Mouse (Mus musculus): ENCODE measurements around the gene Traip.

The Traip gene

DNA sequence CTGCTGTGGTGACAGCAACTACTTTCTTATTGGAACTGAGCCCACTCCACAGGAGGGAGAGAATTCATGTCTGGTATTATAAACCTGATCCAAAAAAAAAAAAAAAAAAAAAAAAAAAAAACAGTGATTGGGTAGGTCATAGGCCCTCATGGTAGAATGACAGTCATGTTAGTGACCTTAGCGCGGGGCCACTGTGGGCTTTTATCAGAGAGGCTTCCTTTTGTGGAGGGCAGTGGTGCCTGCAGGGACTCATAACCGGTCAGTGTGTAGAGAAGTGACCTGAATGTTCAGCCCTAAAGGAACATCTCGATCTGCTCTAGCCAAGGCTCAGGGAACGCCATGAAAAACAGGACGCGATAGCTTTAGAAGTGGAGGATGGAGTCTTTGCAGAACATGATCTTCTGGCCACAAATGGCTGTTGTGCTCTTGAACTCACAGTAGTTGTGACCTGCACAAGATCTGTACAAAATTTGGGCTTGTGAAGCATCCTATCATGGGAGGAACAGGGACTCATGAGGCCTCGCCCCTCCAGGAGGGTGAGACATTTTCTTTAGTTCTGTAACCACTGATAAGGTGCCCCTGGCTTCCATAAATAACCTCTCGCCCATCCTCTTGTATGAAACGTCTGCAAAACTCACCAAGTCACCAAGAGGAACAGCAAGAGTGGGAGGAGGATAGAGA lies 24.7 kb downstream of the Traip start:
- DNase-seq: no peak

- DNase-seq: peak; percentile 54
Observed at GRCm38 (mm10) chr9:107975399-107976386, 25.8 kb downstream of the Traip start, which contains the start of gene Uba7. Gene Uba7 (plus strand): TSS chr9:107975505.

GRCm38 (mm10) chr9:107978815-107979214 lies 28.9 kb downstream of the Traip start:
- DNase-seq: no peak

DNA sequence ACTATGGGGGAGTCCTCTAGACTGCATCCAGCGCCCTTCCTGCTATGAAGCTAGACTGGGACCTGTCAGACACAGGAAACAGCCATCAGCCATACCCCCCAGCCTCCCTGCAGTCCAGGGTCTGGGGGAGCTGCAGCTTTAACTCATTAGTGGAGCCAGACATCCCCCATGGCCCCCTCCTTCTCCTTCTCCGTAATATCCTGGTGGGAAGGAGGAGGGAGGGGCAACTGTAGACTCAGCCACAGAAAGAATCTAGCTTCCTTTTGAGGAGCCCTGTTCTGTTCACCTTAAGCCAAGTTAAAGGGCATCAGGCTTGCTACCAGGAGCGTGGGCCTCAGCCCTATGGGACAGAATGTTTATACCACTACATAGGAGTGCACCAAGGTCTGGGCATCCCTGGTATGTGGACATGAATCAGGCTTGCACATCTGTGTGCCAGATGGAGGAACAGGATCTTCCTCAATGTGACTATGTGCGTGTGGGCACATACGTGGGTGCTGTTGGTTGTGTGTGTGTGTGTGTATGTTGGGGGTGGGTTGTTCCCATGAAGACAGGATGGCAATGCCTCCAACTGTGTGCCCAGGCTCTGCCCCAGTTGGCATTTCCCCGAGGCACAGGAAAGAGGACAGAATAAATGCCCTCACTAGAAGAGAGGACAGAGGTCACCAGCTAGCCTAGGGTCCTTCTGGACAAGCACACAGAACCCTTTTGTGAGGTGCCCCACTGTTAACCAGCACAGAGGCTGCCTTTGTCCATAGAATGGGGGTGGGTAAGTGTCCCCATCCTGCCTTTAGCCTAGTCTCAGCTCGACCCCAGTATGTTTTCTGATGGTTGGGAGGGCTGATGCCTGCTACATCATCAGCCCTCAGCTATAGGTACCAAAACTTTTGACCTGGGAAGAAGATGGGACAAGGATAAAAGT lies 32.0 kb downstream of the Traip start:
- DNase-seq: no peak

- DNase-seq: peak; percentile 73
Observed at GRCm38 (mm10) chr9:107982681-107983346, 32.9 kb downstream of the Traip start, which contains the start of gene Gm20661. Gene Gm20661 (plus strand): TSS chr9:107983058.

DNA sequence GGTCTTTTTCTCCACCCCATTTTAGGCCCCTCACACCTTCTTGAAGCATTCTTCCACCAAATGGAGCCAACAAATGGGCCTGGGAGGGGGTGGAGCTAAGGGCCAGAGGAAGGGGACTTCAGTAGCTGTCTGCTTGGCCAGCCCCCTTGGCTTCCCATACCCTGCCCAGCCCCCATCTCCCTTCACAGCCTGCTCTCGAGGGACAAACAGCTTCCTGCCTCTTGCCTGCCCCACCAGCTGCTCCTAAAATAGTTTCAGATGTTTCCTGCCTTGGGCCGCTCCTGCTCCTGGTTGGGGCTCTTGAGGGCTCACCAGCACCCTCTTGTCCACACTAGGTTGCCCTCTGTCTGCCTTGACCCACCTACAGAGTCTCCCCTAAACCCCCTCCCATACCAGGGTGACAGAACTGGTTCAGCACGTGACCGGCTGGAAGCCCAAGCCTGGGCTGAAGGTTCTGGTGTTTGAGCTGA lies 33.5 kb downstream of the Traip start:
- peak; percentile 59 for DNase-seq

DNA sequence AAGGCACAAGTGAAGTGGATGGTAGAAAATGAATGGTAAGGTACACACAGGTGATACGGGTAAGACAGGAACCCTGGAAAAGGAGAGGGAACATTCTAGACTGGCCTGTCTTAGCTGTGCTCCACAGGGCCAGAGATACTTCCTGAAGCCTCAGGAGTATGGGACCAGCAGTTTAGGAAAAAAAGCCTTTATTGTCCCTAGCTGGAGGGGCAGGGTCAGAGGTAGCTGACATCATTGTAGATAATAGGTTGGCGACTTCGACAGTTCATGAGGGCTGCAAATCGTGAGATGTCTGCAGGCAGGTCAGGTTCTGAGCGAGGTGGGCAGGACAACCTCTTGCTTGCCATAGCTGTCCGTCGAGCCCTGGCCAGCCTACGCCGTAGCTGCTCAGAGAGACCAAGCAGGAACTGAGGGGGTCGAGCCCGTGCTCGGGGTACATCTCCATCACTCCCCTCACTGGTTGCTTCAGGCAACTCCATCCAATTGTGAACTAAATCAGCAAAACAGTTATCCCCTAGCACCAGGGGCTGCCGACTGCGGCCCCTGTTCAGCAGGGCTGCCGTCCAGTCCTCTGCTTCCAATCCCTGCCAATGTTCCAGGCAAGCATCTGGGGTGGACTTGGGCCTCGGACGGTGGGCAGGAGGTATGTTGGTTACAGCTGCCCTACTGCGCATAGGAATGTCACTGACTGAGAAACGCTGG lies 34.3 kb downstream of the Traip start:
- DNase-seq: peak; percentile 38

DNA sequence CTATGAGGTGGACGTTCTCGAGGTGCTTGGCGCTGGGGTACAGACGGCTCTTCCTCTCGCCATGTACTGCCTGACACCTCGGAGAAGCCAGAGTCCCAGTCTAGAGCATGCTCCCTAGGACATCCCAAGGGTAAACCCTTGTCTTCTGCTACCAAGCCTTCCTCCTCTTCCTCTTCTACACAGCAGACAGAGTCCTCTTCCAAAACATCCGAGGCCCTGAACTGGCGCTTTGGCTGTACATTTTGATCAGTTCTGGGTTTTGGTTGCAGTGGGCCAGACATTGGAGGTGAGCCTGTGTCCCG lies 34.8 kb downstream of the Traip start:
- no peak for DNase-seq

- peak; percentile 98 for DNase-seq
Observed at GRCm38 (mm10) chr9:107985131-107986119, 35.5 kb downstream of the Traip start, which contains the start of gene Inka1. Gene Inka1 (minus strand): TSS chr9:107985879.

GRCm38 (mm10) chr9:107986376-107986775 lies 36.4 kb downstream of the Traip start:
- DNase-seq: peak; percentile 86

DNA sequence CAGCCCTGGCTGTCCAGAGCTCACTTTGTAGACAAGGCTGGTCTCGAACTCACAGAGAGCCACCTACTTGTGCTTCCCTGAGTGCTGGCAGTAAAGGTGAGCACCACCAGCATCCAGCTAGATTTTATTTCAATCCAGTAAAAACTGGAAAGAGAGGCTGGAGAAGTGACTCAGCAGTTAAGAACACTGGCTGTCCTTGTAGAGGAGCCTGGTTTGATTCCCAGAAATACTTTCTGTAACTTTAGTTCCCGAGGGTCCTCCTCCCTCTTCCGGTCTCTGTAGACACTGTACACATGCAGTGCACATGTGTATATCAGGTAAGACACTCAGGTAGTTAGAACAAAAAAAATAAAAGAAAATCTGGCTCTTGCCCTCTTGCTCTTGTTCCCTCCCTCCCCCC lies 38.0 kb downstream of the Traip start:
- DNase-seq: no peak

DNA sequence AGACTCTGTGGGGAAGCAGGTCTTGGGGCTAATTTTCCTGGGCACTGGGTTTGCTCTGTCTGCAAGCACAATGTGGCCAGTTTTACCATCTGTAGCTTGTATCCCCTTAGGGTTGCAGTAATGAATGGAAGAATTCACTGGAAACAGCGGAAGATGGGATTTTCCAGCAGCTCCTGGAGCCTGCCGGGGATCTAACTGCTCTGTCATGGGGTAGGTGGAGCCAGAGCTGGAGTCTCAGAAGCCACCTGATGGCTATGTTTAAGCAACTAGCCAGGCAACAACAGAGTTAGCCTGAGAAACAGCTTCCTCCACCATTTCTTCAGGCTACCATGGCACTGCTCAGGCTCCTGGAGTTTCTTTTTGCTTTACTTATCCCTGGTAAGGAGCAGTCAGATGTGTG lies 42.3 kb downstream of the Traip start, which contains the start of gene Cdhr4:
Gene Cdhr4 (plus strand): TSS at position 301 of the 400 bp plus-strand sequence.
- no peak for DNase-seq

GRCm38 (mm10) chr9:107993013-107993412 lies 43.1 kb downstream of the Traip start:
- peak; percentile 64 for DNase-seq

DNA sequence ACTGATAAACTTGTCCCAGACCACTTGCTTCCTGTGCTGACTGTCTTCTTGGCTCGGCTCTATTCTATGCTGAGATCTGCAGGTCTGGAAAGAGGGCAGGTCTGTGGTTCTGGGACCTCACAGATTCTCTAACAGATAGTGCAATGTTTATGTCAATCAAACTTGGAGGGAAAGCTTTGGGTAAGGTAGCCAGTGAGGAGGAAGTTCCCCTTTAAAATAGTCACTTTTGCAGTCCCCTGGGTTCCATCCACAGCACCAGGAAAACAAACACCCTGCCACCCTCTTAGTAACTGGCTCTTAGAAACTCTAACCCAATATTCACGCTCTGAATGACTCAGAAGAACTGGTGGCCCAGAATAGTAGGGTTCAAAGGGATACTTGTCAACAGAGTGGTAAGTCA lies 44.5 kb downstream of the Traip start:
- DNase-seq: no peak

DNA sequence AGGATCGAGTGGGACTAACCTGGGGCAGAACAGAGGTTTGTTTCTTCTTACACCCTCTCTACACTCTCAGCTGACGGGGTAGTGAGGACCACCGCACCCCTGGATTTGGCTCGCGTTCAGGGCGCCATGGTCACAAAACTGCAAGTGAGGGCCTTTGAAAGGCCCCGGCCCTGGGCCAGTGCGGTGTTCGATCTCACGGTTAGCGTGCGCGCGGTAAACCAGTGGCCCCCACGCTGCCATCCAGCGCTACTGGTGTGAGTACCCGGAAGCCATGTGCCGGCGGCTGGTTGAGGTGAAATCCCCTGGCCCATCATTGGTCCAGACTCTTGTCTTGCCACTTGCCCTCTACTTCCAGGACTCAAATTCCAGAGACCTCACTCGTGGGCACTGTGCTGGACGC lies 45.6 kb downstream of the Traip start:
- no peak for DNase-seq

DNA sequence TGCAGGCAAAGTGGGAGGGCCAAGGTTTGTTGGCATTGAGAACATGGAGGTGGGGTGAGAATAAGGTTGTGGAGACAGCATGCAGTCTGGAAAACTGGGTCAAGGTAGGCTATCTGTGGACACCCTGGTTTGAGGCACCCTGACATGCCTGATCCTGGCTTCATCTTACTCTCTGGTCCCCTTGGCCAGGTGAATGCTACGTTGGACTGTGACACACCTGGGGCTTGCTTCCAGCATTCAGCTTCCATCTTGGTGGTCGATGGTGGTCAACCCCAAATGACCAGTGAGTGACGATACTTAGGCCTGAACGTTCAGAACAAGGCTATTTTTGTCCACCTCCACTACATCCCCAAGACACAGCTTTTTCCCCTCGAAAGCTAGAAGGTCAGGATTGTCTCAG lies 46.1 kb downstream of the Traip start, which contains the start of gene Gm20662:
Gene Gm20662 (plus strand): TSS at position 301 of the 400 bp plus-strand sequence.
- DNase-seq: no peak

GRCm38 (mm10) chr9:108001922-108002770 lies 52.2 kb downstream of the Traip start, which contains the start of gene Ip6k1:
Gene Ip6k1 (plus strand): TSS chr9:108002501.
- DNase-seq: peak; percentile 99

GRCm38 (mm10) chr9:108002778-108003530 lies 53.0 kb downstream of the Traip start:
- DNase-seq: peak; percentile 35
